Mouse (Mus musculus) B cell, adult 67 days (primary cell): ENCODE data around the gene Mrpl39. TPM values are rescaled to one million over a fixed set of nuclear protein-coding genes. Genes with fewer than 3 reads are reported as not detected.

Experiments used
- total RNA-seq, 2 experiments: library from RNA; stranded (reverse); gene quantifications; 4 replicates each; pipeline ENCODE4 v1.2.4; 2023

Mrpl39 gene
- total RNA-seq, result 10 to 100 TPM; 20.1 to 25.1 TPM

DNA sequence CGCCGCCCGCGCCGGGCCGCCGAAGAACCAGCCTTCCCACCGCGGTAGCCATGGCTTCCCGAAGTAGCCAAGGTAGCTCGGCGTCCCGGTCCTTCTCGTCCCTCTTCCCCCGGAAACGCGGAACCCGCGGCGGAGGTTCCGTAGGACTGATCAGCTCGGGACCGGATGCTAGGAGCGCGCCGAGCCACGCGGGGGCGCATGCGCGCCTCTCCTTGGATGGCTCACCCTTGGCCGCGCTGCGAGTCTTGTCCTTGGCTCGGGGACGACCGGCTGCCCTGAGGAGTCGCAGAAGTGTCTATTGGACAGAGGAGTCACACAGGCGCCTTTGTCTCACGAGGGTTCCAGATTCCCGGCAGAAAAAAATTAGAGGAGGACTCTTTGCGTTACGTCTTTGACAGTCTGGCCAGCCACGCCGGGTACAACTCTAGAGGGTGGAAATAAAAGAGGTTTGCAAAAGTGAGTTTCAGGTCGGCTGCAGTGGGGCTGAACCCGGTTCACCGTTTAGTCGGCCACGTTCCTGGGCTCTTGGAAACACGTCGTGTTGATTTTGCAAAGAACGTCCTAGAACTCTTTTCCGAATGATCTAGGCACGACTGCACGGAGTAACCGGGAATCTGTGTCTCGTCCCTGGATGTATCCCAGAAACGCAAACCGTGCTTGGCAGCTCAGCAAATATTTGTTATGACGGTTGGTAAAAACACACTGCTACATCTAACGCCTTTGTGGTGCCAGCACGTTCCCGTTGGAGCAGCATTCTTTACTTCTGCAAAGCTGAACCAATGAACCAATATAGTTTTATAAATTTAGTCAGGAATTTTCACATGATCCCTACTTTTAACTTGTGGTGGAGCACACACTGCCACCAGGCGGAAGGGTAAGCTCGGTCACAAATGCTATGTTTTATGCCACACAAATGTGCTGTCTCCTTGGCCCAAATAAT lies at the start of gene Mrpl39:
Gene Mrpl39 (minus strand): TSS at position 577 of the 940 bp plus-strand sequence.

DNA sequence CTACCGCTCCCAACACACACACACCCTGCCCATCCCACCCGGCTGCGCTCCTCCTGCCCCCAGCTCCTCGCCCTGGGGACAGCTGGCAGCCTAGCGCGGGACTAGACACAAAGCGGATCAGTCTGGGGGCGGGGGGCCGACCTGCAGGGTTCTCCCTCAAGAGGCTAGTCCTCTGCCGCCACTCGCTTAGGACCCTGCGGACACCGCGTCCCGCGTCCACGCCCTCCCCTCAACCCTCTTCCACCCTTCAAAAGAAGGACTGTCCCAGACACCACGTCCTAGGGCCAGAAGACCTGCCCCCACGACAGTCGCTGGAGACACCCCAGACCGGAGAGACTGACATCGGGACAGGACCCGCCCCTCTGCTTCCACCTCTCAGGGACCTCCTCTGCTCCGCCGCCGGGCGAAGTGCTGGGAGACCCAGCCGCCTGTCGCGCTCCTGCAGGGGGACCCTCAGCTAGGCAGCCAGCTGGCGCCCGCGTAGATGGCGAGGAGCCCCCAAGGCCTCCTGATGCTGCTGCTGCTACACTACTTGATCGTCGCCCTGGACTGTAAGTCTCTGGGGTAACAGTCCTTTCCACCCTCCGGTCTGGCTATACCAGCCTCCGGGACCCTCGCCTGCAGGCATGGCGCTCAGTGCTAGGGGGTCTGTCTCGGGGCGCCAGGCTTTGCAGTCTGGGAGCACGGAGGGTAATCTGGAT lies 38.6 kb upstream of the Mrpl39 start, which contains the start of gene Jam2:
Gene Jam2 (plus strand): TSS at position 121 of the 701 bp plus-strand sequence.

Other genes with a start within 250 kb of the Mrpl39 start
- gene A730009L09Rik, start 220.6 kb downstream of the Mrpl39 start, total RNA-seq, result not detected
- not detected for gene Jam2, start 38.4 kb upstream of the Mrpl39 start, total RNA-seq
- gene Gabpa, start 99.2 kb upstream of the Mrpl39 start, total RNA-seq, result 10 to 100 TPM; 47.1 to 47.7 TPM
- 100 to 1,000 TPM; 127 to 134 TPM for gene Atp5j, start 99.9 kb upstream of the Mrpl39 start, total RNA-seq